Mouse (Mus musculus): Measurements from ENCODE around the gene Gm13941.

Gm13941 gene

DNA sequence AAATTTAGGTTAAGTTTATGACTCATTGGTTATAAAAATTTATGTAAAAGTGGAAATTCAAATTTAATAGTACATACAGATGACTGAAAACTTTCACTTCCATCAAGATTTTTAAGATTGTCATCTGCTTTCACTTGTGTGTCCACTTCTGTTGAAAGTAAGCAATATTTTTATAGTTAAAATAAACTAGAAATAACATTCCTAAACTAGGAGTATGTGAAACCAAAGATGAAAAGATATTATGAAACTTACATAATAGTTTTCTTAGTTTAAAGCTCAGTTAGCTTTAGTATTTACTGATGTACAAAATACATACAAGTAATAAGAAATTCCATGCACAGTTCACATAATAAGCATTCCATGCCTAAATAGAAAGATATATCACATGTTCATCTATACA lies at the start of gene Gm13941:
Gene Gm13941 (minus strand): TSS at position 101 of the 400 bp plus-strand sequence.
- DNase-seq (ENCODE audit: low read depth, low spot score), result no peak

DNA sequence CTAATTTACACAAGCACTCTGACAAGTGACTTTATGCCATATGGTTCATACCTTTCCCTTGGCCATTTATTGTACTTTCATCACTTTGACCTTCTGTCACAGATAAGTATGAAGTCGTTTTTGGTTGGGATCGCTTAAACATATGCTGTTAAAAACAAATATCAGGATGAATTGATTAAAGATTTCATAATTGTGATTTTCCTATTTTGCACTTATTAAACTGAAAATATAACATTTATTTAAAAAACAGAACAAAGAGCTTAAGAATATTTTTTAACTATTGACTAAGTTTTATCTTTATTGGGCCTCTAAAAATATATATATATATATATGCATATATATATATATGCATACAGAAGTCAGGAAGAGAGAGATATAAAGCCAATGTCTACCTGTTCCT lies 47.1 kb upstream of the Gm13941 start, which contains the start of gene Gm15130:
Gene Gm15130 (minus strand): TSS at position 101 of the 400 bp plus-strand sequence.
- DNase-seq (ENCODE audit: low read depth, low spot score), result no peak

DNA sequence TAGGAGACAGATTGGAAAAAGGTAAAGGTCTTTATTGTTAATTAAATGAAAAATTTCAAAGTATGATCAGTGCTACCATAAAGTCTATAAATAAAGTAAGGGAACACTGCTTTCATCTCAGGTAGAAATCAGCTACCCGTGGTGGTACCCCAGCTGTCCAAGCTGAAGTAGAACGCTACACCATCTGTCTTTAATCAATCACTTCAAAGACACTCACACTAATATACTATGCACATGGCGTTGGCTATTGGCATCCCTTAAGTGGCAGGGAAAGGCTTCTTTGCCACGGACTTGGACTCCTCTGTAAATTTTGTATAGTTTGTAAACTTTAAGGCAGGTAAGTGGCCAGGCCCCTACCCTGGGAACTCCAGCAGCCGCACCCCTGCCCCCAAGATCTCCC lies 30.0 kb upstream of the Gm13941 start:
- DNase-seq (ENCODE audit: low read depth, low spot score), result peak; percentile 23

DNA sequence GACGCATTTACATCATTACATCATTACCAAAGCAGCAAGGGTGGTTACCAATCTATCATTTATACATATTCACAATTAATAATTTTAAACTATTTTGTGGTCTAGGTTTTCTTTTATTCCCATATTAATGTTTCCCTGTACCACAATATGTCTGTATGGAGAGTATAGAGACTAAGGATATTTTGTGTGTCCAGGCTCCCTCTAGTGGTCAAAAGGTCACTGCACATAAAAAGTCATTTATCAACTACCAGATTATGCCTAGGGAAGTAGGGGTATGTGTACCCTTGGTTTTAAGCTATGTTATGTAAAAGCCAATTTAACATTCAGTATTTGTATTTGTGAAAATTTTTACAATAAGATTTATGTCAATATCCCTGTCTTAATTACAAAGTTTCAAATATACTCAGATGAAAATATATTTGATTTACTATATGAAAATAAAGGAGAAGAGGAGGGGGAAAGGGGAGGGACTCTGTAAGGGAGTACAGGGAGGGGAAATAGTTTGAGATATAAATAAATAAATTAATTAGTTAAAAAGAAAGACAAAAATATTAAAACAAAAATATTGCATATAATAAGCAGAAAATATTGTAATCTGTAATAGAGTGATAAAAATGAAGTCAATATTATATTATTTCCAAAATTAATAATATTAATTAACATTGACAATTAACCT lies 47.1 kb downstream of the Gm13941 start:
- DNase-seq (ENCODE audit: low read depth, low spot score), result peak; percentile 69

Measured in mesoderm, embryonic 11.5 days (tissue).